Mouse (Mus musculus) induced T-regulatory cell, adult 2 months (primary cell): ENCODE measurements around the gene Traf3ip2.
A peak's percentile ranks its signal among the peaks of the same experiment; 100 is the strongest.

ENCODE experiments used
- DNase-seq: peaks from one replicate; pipeline ENCODE4 v3.0.0-alpha.2; 2012; ENCODE audit warnings: low read depth

The Traf3ip2 gene

DNA sequence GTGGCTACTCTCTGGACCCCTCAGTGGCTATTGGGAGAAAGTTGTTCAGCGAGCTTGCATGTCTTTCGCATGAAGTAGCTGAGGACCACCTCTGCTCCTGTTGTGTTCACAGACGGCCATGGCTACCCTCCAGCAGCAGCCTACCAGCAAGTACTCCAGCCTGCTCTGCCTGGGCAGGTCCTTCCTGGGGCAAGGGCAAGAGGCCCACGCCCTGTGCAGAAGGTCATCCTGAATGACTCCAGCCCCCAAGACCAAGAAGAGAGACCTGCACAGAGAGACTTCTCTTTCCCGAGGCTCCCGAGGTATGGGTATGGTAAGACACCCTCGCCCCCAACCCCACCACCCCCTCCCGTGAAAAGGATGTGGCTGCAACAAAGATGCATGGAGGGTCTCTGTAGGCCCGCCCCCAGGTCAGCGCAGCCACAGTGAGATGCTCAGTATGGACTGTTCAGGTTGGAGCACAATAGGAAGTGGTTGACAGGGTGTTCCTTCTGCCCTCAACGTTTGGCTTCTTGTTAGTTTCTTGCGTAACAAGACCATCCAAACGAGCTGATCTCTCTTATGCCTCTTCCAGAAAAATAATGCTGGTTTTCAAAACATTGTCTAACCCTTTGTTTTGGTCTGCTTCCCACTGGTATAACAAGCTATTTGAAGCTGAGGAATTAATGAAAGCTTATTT, 21.8 kb downstream of the Traf3ip2 start:
- no peak for DNase-seq

GRCm38 (mm10) chr10:39638862-39639261, 26.1 kb downstream of the Traf3ip2 start:
- DNase-seq = no peak

DNA sequence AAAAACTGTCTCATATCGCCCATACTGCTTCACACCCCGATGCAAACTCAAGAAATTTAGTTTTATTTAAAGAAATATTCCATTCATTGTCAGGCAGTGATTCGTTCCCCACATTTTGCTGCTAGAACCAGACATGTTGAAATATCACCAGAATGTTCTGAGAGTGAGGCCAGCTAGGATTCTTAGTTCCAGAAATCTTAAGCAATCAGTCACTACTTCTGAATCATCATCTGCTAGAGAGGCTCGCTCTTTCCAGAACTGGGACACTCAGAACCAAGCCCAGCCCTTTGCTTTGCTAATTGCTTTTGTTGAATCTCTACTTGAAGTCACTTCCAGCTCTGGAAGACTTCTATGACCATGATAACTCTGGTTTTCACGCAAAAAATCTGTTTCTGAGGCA, 27.0 kb downstream of the Traf3ip2 start:
- DNase-seq = no peak

GRCm38 (mm10) chr10:39640817-39641226, 28.1 kb downstream of the Traf3ip2 start:
- no peak for DNase-seq

DNA sequence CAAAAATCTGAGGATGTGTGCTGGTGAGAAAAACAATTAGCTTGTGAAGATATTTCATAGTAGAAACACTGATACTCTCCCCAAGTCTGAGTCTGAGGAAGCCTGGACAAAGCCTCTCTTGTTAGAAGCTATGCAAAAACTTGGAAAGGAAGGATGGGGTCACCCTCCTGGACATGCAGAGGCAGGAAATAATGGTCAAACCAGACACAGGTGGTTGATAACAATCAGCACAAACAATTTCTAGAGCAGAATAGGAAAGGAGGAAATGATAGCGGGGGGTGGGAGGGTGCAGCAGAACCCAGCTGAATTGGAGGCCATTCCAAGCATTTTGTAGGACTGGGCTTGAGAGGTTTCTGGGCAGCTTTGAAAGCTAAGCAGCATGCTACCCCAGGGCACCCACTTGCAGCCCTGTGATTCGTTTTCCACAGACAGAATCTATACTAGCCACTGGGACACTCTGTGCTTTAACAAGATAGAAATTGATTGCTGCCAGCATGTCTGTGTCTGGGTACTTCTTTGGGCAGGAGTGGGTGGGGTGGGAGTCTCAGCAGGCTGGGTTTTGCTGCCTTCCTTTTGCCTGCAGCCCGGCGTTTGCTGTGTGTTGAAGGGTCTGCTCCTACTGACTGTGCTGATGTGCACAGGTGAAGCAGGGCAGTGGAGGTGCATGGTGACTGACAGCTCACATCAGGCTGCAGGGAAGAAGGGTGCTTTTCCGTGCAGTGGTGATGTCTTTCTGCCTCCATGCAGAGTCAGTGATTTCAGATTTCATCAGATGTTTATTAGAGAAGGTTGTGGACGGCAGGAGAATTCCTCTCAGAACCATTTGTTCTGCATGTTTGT, 33.3 kb downstream of the Traf3ip2 start:
- DNase-seq = no peak

DNA sequence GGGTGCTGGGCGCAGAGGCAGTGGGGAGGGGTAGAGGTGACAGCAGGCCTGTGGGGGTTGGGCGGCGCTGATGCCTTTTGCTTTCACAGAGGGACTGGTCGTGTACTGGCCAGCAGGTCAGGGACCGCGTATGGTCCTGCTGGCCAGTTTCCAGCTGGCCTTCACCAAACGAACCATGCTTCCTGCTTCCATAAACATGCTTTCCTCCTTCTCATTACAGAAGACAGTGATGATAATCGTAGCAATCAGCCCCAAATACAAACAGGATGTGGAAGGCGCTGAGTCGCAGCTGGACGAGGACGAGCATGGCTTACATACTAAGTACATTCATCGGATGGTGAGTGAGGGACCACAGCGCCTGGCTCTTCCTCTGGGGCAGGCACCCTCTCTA, 33.9 kb downstream of the Traf3ip2 start:
- no peak for DNase-seq

DNA sequence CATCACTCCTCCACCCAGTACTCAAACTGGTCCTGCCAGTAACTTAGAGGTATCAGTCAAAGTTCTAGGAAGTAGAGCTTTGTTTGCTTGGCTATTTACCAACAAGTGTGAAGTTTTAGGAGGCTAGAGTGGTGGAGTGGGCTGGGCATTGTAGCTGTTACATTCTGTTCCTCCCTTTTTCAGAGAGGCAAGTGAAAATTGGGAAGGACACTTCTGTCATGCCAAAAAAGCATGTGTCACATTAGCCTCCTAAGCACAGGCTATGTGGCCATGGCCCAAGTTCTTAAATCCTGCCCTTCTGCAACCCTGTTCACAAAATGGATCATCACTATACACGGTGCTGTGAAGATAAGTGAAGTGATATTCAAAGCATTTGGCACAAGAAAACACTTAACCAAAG, 34.4 kb downstream of the Traf3ip2 start:
- DNase-seq = no peak

DNA sequence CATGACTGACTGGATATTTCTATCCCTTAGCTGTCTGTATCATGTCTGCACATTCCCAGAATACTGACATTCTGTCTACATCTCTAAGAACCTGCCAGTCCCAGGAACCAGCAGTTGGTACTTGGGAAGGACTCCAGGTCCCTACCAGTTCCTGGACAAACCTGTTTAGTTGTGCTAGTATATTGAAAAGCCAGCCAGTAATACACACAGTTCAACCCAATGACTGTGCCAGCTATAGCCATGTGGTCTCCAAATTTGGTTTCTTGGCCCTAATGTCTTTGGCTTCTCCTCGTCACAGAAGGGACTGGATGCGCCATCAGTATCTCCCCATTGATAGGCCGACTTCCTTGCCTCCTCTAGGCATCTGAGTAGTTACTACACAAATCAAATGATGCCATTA, 35.5 kb downstream of the Traf3ip2 start:
- DNase-seq = no peak

DNA sequence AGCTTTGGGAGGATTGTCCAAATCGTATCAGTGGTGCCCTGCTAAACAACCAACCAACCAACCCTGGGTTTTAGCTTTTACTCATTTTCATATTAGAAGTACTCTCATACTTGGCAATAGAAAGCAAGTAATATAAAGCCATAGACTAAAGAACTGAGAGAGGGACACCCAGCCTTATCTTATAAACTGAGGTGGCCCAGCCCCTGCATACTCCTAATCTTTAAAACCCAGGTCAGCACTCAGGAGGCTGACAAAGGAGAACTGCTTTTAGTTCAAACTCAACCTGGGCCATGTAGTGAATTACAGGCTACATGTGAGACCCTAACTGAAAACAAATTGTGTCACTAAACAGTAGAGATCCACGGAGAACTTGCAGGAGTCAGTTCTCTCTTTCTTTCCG, 36.8 kb downstream of the Traf3ip2 start:
- no peak for DNase-seq

DNA sequence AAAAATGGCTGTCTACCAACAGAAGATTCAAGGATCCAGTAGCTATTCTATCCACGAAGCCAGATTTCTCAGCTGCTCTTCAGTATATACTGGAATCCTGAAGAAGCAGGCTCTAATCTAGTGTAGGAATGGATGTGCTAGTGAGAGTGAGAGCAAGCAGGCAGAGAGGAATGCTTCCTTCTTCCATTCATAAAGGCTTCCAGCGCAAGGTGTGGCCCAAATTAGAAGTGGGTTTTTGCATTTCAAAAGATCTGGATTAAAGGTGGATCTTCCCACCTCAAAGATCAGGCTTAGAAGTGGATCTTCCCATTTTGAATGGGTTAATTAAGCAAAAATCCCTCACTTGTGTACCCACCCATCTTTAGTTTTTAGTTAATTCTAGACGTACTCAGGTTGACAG, 37.6 kb downstream of the Traf3ip2 start:
- DNase-seq = no peak

DNA sequence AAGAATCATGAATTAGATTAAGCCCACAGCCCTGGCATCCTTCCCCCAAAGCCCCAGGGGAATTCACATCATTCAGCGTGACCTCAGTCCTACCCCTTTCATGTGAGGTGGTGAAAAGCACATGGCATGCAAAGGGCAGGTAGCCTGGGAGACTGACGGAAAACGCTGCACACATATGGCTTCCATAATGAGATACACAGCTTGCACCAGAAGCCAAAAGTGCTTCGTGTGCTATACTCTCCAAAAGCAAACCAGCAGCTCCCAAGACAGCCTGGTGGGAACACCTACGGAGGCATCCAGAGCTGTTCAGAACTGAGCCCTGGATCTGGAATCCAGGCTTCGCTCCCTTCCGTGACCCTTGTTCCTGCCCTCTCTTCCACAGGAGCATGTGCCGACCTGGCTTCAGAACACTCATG, 41.3 kb downstream of the Traf3ip2 start:
- DNase-seq = no peak

GRCm38 (mm10) chr10:39658901-39659410, 46.2 kb downstream of the Traf3ip2 start:
- no peak for DNase-seq

DNA sequence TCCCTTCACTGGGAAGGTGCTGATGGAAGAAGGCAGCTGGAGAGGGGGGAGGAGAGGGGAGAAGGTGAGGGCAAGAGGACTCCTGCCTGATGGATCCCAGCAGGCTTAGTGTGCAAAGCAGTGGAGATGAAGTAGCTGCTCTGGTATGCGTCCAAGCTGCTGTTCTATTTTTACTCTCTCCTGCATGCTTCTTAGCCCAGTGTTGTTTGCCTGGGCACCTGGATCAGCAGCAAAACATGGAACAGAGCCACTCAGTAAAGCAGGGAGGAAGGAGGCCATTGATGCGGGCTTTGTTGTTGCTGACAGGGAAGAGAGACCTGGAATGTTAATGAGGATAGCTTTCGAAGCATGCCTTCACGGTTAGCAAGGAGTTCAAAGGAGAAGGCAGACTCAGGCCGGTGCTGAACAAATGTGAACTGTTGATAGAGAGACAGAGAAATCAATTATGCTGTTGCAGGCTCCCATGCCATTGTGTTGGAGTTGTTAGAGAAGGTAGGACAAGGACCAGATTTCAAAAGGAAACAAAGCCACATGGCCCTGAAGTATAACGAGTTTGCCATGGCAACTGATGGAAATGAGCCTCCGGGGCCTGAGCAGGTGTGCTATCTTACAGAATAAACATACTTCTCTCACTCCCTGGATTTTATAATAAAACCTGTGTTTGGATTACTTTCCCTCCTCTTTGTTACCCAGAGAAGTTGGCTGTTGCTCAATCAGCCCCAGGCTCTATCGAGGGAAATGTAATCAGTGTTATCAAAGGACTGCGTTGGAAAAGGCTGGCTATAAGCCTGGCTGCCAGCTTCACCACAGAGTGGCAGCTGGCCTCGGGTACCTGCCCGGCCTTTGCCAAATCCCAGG, 46.9 kb downstream of the Traf3ip2 start:
- no peak for DNase-seq

DNA sequence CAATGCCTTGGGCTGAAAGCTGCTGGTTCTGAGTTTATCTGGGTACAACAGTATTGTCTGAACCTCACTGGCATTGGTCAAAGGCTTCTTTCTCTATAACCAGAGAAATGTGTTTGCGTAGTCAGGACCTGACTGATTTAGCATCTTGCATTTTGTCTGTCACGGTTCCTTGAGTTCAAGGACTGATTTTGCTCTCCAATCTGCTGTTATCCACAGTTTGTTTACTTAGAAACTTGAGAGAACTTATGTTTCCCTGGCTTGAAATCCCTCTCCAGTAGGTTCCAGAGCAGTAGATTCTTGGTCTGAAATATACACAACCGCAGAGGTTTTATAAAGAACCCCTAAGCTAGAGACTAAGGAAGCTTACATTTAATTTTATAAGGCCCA, 47.5 kb downstream of the Traf3ip2 start:
- no peak for DNase-seq

GRCm38 (mm10) chr10:39660698-39661097, 48.0 kb downstream of the Traf3ip2 start:
- no peak for DNase-seq

DNA sequence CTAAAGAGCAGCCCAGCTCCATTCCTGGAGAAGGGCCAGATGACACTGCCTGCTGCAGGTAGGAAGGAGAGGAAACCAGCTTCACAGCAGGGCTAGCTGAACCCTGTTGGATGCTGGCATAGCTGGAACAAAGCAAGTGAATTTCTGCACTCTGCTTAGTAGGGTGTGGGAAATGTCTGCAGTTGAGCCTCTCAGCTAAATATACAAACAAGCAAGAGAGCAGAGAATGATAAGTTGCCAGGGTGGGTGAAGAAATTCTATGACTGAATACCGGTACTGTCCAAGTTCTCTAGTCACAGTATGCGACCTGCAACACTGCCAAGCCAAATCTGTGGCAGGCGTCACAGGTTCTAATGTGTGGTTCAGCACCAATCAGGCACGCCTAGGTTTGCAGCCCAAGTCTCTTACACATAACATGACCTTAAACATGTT, 52.4 kb downstream of the Traf3ip2 start:
- DNase-seq = no peak

GRCm38 (mm10) chr10:39666027-39666426, 53.3 kb downstream of the Traf3ip2 start:
- peak; percentile 45 for DNase-seq

DNA sequence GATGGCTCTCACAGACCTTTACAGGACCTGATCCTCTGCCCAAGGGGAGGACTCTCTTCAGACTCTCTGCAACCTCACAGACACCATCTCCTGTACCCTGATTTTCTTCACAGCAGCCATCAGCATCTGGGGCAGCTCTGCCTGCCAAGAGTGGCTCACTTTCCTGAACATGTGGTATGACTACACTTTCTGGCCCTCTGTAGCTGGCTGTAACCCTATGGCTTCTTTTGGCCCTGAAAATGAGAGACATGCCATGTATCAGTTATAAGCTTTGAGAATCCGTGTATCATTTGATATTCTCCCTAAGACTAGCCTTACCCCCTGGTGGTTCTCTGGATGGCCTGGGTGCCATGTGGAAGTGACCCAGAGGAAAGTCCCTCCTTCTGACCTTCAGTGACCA, 58.7 kb downstream of the Traf3ip2 start:
- no peak for DNase-seq

- DNase-seq = no peak
Observed at GRCm38 (mm10) chr10:39672547-39673051, 59.9 kb downstream of the Traf3ip2 start.

GRCm38 (mm10) chr10:39674106-39674505, 61.4 kb downstream of the Traf3ip2 start:
- no peak for DNase-seq

GRCm38 (mm10) chr10:39674766-39675165, 62.0 kb downstream of the Traf3ip2 start:
- DNase-seq = no peak

- DNase-seq = no peak
Observed at GRCm38 (mm10) chr10:39678199-39678791, 65.6 kb downstream of the Traf3ip2 start.
